Mouse (Mus musculus): ENCODE results near the gene Apol9b. TPM values are rescaled to one million over a fixed set of nuclear protein-coding genes. Genes with fewer than 3 reads are reported as not detected.

Apol9b gene
- polyA plus RNA-seq, 1 experiment from 2014 or later = 0.31 TPM

GRCm38 (mm10) chr15:77766981-77767380 lies 38.1 kb downstream of the Apol9b start:
- no peak overlapping the region for H3K4me3 ChIP-seq
- H3K9ac ChIP-seq = no peak overlapping the region
- no peaks in the 10 kb centered on the region for H3K9me3 ChIP-seq
- 94% methylated on average over 11 of the region's 11 CpGs for WGBS
- no peaks in the 10 kb centered on the region for H3K4me1 ChIP-seq (replicated peaks)
- no peak for ATAC-seq (ENCODE audit: low read depth)
- H3K27ac ChIP-seq (replicated peaks) = no peak overlapping the region
- H3K27me3 ChIP-seq = no peaks in the 10 kb centered on the region
- H3K36me3 ChIP-seq = peaks cover 100% of the 10 kb centered on the region
- no peak overlapping the region for H3K4me2 ChIP-seq

- H3K27me3 ChIP-seq = no peaks in the 10 kb centered on the region
- no peak overlapping the region for H3K4me3 ChIP-seq
- H3K4me1 ChIP-seq (replicated peaks) = no peaks in the 10 kb centered on the region
- no peak overlapping the region for H3K27ac ChIP-seq (replicated peaks)
- no peak overlapping the region for H3K4me2 ChIP-seq
- peaks cover 98% of the 10 kb centered on the region for H3K36me3 ChIP-seq
- no peaks in the 10 kb centered on the region for H3K9me3 ChIP-seq
- H3K9ac ChIP-seq = no peak overlapping the region
- ATAC-seq (ENCODE audit: low read depth) = no peak
- 96% methylated on average over 5 of the region's 5 CpGs for WGBS
These were observed 41.5 kb downstream of the Apol9b start for GRCm38 (mm10) chr15:77770341-77770740.

- Histone ChIP-seq H3K4me2 (no peak overlapping the region), H3K9ac (no peak overlapping the region), H3K36me3 (peaks cover 97% of the 10 kb centered on the region), H3K27ac (replicated peaks) (no peak overlapping the region), H3K9me3 (no peaks in the 10 kb centered on the region), H3K4me1 (replicated peaks) (no peaks in the 10 kb centered on the region), H3K4me3 (no peak overlapping the region), H3K27me3 (no peaks in the 10 kb centered on the region)
- WGBS = 93% methylated on average over 9 of the region's 9 CpGs
- no peak for ATAC-seq (ENCODE audit: low read depth)
These were observed 42.1 kb downstream of the Apol9b start for GRCm38 (mm10) chr15:77770942-77771341.

- Histone ChIP-seq H3K4me2 (no peak overlapping the region), H3K27ac (replicated peaks) (no peak overlapping the region), H3K36me3 (peaks cover 97% of the 10 kb centered on the region), H3K27me3 (no peaks in the 10 kb centered on the region), H3K9me3 (no peaks in the 10 kb centered on the region), H3K4me3 (no peak overlapping the region), H3K9ac (no peak overlapping the region), H3K4me1 (replicated peaks) (no peaks in the 10 kb centered on the region)
- 95% methylated on average over 19 of the region's 19 CpGs for WGBS
- no peak for ATAC-seq (ENCODE audit: low read depth)
These were observed 44.5 kb downstream of the Apol9b start for GRCm38 (mm10) chr15:77773099-77773915.

- no peaks in the 10 kb centered on the region for H3K4me1 ChIP-seq (replicated peaks)
- no peaks in the 10 kb centered on the region for H3K27me3 ChIP-seq
- peaks cover 97% of the 10 kb centered on the region for H3K36me3 ChIP-seq
- no peak overlapping the region for H3K4me2 ChIP-seq
- 97% methylated on average over 10 of the region's 10 CpGs for WGBS
- H3K9ac ChIP-seq = no peak overlapping the region
- ATAC-seq (ENCODE audit: low read depth) = no peak
- H3K9me3 ChIP-seq = no peaks in the 10 kb centered on the region
- H3K27ac ChIP-seq (replicated peaks) = no peak overlapping the region
- H3K4me3 ChIP-seq = no peak overlapping the region
These were observed 45.5 kb downstream of the Apol9b start for GRCm38 (mm10) chr15:77774303-77774702.

- ATAC-seq (ENCODE audit: low read depth) = peak; percentile 53; the same call in 1 of the 2 replicates
- H3K4me1 ChIP-seq (replicated peaks) = no peaks in the 10 kb centered on the region
- H3K9me3 ChIP-seq = no peaks in the 10 kb centered on the region
- peaks cover 97% of the 10 kb centered on the region for H3K36me3 ChIP-seq
- H3K27ac ChIP-seq (replicated peaks) = no peak overlapping the region
- H3K4me2 ChIP-seq = no peak overlapping the region
- 69% methylated on average over 20 of the region's 20 CpGs for WGBS
- no peak overlapping the region for H3K9ac ChIP-seq
- H3K4me3 ChIP-seq = no peak overlapping the region
- H3K27me3 ChIP-seq = no peaks in the 10 kb centered on the region
These were observed 46.5 kb downstream of the Apol9b start for GRCm38 (mm10) chr15:77775186-77775963.

GRCm38 (mm10) chr15:77782449-77783014 lies 53.7 kb downstream of the Apol9b start:
- no peaks in the 10 kb centered on the region for H3K4me1 ChIP-seq (replicated peaks)
- H3K9ac ChIP-seq = no peak overlapping the region
- no peaks in the 10 kb centered on the region for H3K9me3 ChIP-seq
- WGBS = 83% methylated on average over 11 of the region's 11 CpGs
- ATAC-seq (ENCODE audit: low read depth) = no peak
- H3K36me3 ChIP-seq = peaks cover 96% of the 10 kb centered on the region
- H3K4me3 ChIP-seq = no peak overlapping the region
- no peak overlapping the region for H3K4me2 ChIP-seq
- H3K27ac ChIP-seq (replicated peaks) = no peak overlapping the region
- H3K27me3 ChIP-seq = no peaks in the 10 kb centered on the region

- Histone ChIP-seq H3K4me1 (replicated peaks) (no peaks in the 10 kb centered on the region), H3K4me3 (no peak overlapping the region), H3K36me3 (peaks cover 95% of the 10 kb centered on the region), H3K27me3 (no peaks in the 10 kb centered on the region), H3K27ac (replicated peaks) (no peak overlapping the region), H3K4me2 (no peak overlapping the region), H3K9me3 (no peaks in the 10 kb centered on the region), H3K9ac (no peak overlapping the region)
- 75% methylated on average over 22 of the region's 22 CpGs for WGBS
- ATAC-seq (ENCODE audit: low read depth) = no peak
These were observed 55.4 kb downstream of the Apol9b start for GRCm38 (mm10) chr15:77784039-77784824.

GRCm38 (mm10) chr15:77785807-77786206 lies 57.0 kb downstream of the Apol9b start:
- H3K4me3 ChIP-seq = no peak overlapping the region
- WGBS = 89% methylated on average over 1 of the region's 1 CpGs
- no peaks in the 10 kb centered on the region for H3K27me3 ChIP-seq
- no peak overlapping the region for H3K9ac ChIP-seq
- no peak overlapping the region for H3K27ac ChIP-seq (replicated peaks)
- no peaks in the 10 kb centered on the region for H3K4me1 ChIP-seq (replicated peaks)
- no peaks in the 10 kb centered on the region for H3K9me3 ChIP-seq
- no peak for ATAC-seq (ENCODE audit: low read depth)
- H3K4me2 ChIP-seq = no peak overlapping the region
- H3K36me3 ChIP-seq = peaks cover 95% of the 10 kb centered on the region

Measured in neural tube, embryonic 13.5 days (tissue).